Mouse (Mus musculus) C2C12 (cell line): ENCODE data around the gene Slc40a1. TPM values are rescaled to one million over a fixed set of nuclear protein-coding genes. Genes with fewer than 3 reads are reported as not detected.

Experiments used
- H3K27me3 ChIP-seq: one replicate; pipeline ENCODE4 v1.6.1; 2011; ENCODE audit not compliant: control insufficient read depth, insufficient read depth, insufficient read length
- H3K36me3 ChIP-seq: one replicate; pipeline ENCODE4 v1.6.1; 2011; ENCODE audit not compliant: control insufficient read depth, insufficient read depth
- H3K4me3 ChIP-seq: one replicate; pipeline ENCODE4 v1.5.1; 2011; ENCODE audit warnings: mild to moderate bottlenecking, control low read depth; ENCODE audit not compliant: poor library complexity, insufficient read depth, severe bottlenecking
- H3K79me2 ChIP-seq: one replicate; pipeline ENCODE4 v1.6.1; 2011; ENCODE audit not compliant: control insufficient read depth, insufficient read depth
- H3K79me3 ChIP-seq: one replicate; pipeline ENCODE4 v1.6.1; 2011; ENCODE audit warnings: low read depth, control low read depth
- H3ac ChIP-seq: one replicate; pipeline ENCODE3; 2011; ENCODE audit warnings: low read depth; ENCODE audit not compliant: control insufficient read depth, insufficient read length
- CEBPB ChIP-seq: IDR thresholded peaks from one replicate; pipeline ENCODE4 v1.6.1; 2011; ENCODE audit warnings: low read depth, mild to moderate bottlenecking, control low read depth, moderate library complexity
- CTCF ChIP-seq: IDR thresholded peaks from one replicate; pipeline ENCODE4 v1.5.1; 2011; ENCODE audit not compliant: control insufficient read depth, insufficient read depth, insufficient read length
- FOSL1 ChIP-seq: IDR thresholded peaks from one replicate; pipeline ENCODE4 v1.8.0; 2011; ENCODE audit warnings: mild to moderate bottlenecking, low read length; ENCODE audit not compliant: poor library complexity, insufficient read depth, severe bottlenecking
- MAX ChIP-seq: IDR thresholded peaks from one replicate; pipeline ENCODE4 v1.6.1; 2011; ENCODE audit warnings: mild to moderate bottlenecking, control low read depth
- MYOD1 ChIP-seq: IDR thresholded peaks from one replicate; pipeline ENCODE4 v1.6.1; 2011; ENCODE audit warnings: low read depth; ENCODE audit not compliant: control insufficient read depth, insufficient read length
- MYOG ChIP-seq: IDR thresholded peaks from one replicate; pipeline ENCODE4 v1.6.1; 2011; ENCODE audit not compliant: control insufficient read depth, insufficient read length; ENCODE audit errors: extremely low read depth
- USF1 ChIP-seq: IDR thresholded peaks from one replicate; pipeline ENCODE4 v1.6.1; 2011; ENCODE audit warnings: low read depth, mild to moderate bottlenecking, control low read depth, moderate library complexity
- polyA plus RNA-seq: library from polyadenylated mRNA; unstranded; fragments of >200 nt; fragmentation: generic; extraction: Trizol; gene quantifications from one replicate; pipeline ENCODE4 v1.2.1, GENCODE M21; 2012; ENCODE audit warnings: missing spikeins

The Slc40a1 gene
- polyA plus RNA-seq, 1 experiment: 0.94 TPM

- no peaks in the 10 kb centered on the region for H3K79me2 ChIP-seq
- no peak overlapping the region for H3ac ChIP-seq
- H3K36me3 ChIP-seq: no peaks in the 10 kb centered on the region
- H3K79me3 ChIP-seq: no peaks in the 10 kb centered on the region
- TF ChIP-seq MYOG: no peak
- no peak for TF ChIP-seq FOSL1
- TF ChIP-seq MAX: no peak
- no peak for TF ChIP-seq USF1
- TF ChIP-seq CEBPB: no peak
- no peak for TF ChIP-seq CTCF
- no peak for TF ChIP-seq MYOD1
- no peak overlapping the region for H3K4me3 ChIP-seq
- no peaks in the 10 kb centered on the region for H3K27me3 ChIP-seq
These were observed 62.7 kb downstream of the Slc40a1 start for GRCm38 (mm10) chr1:45863641-45864040.

- TF ChIP-seq FOSL1: no peak
- no peak for TF ChIP-seq CEBPB
- no peak for TF ChIP-seq USF1
- TF ChIP-seq MYOG: no peak
- TF ChIP-seq MYOD1: no peak
- no peak for TF ChIP-seq MAX
- no peak for TF ChIP-seq CTCF
- H3K79me2 ChIP-seq: no peaks in the 10 kb centered on the region
- no peaks in the 10 kb centered on the region for H3K36me3 ChIP-seq
- H3K79me3 ChIP-seq: no peaks in the 10 kb centered on the region
- H3ac ChIP-seq: no peak overlapping the region
- no peaks in the 10 kb centered on the region for H3K27me3 ChIP-seq
- no peak overlapping the region for H3K4me3 ChIP-seq
These were observed 65.2 kb downstream of the Slc40a1 start for GRCm38 (mm10) chr1:45861162-45861561.

GRCm38 (mm10) chr1:45860349-45860748, 66.0 kb downstream of the Slc40a1 start:
- no peaks in the 10 kb centered on the region for H3K36me3 ChIP-seq
- no peaks in the 10 kb centered on the region for H3K79me3 ChIP-seq
- no peaks in the 10 kb centered on the region for H3K79me2 ChIP-seq
- no peak overlapping the region for H3ac ChIP-seq
- no peaks in the 10 kb centered on the region for H3K27me3 ChIP-seq
- no peak overlapping the region for H3K4me3 ChIP-seq
- TF ChIP-seq CEBPB (no peak), MYOD1 (no peak), FOSL1 (no peak), MYOG (no peak), CTCF (no peak), MAX (no peak), USF1 (no peak)

Other genes with a start within 250 kb of the Slc40a1 start
- 26.0 TPM for gene Wdr75, start 131.4 kb downstream of the Slc40a1 start, polyA plus RNA-seq
- not detected for gene Gm5269, start 36.2 kb downstream of the Slc40a1 start, polyA plus RNA-seq
- not detected for gene Dnah7b, start 139.8 kb upstream of the Slc40a1 start, polyA plus RNA-seq